Mouse (Mus musculus): ENCODE measurements around the gene Gfod1.

- TF ChIP-seq CTCF (conservative IDR thresholded peaks at IDR 0.05; ENCODE audit: low read length) (peak; percentile 50), NANOG (IDR thresholded peaks at IDR 0.05; ENCODE audit: borderline replicate concordance, low read length) (no peak), POU5F1 (IDR thresholded peaks at IDR 0.05; ENCODE audit: borderline replicate concordance, low read length) (no peak)
Measured at GRCm38 (mm10) chr13:43321492-43321891, 17.5 kb upstream of the Gfod1 start.
